Mouse (Mus musculus): ENCODE measurements around the gene Man2b2. TPM values are rescaled to one million over a fixed set of nuclear protein-coding genes. Genes with fewer than 3 reads are reported as not detected.

The Man2b2 gene
- 10.3 and 11.7 TPM in 2 replicates for polyA plus RNA-seq (2016; fragmentation: Nextera tagmentation; extraction: Ambion mirVana)

DNA sequence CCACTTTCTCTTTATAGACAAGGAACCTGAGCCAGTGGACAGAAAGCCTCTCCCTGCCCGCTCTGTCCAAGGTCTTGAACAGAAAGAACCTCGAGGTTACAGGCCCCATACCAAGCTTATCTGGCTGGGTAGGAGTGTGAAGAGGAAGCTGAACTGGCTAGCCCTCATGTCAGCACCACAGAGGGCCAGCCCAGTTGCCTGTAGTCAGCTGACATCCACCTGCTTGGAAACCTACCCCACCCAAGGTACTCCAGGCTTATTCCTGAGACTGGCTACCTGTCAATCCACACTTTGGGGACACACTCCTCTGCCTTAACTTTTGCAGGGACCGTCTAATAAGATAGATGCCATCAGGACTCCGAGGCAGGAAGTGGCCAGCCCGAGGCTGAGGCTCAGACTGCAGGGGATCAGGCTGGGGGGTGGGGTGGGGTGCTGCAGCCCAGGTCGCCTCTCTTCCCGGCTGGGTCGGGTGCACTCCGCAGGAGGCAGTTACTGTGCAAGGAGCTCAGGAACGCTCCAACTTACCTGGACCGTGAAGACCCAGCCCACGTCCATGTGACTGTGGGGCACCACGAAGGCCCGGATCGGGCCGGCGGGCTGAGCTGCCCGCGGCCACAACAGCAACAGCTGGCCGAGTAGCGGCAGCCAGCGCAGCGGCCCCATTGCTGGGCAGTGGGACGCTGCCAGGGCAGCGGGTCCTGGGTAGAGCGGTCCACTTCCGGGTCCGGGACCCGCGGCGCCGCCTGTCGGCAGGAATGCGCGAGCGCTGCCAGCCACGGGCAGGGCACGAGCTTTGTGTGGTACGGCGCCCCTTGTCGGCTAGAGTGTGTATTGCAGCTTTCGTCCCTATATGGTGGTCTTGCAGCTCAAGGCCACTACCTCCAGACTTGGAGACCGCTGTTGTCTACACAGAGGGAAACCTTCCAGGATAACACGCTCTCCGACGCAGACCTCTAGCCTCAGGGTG lies at the start of gene Man2b2:
Gene Man2b2, minus strand, starts transcription at position 741 of the 967 bp plus-strand sequence.
- 4% methylated on average over 46 of the region's 46 CpGs for WGBS
- peak within 1 kb of the TSS; percentile 49 for H3K4me3 ChIP-seq
- H3K9me3 ChIP-seq: no peaks in the 10 kb centered on the region
- H3K27me3 ChIP-seq: 0 out of 2 replicates have a peak, but pooled peaks cover 3% of the 10 kb centered on the region
- peak within 1 kb of the TSS; percentile 60 for H3K9ac ChIP-seq
- ATAC-seq (ENCODE audit: insufficient number of reproducible peaks, insufficient read depth, low FRiP score, low TSS enrichment): peak; percentile 68
- peak within 1 kb of the TSS; percentile 71 for H3K4me2 ChIP-seq (replicated peaks)
- H3K27ac ChIP-seq: no peak within 1 kb of the TSS
- H3K4me1 ChIP-seq: peaks cover 6% of the 10 kb centered on the region; the same call in 1 of the 2 replicates
- H3K36me3 ChIP-seq: no peaks in the 10 kb centered on the region

DNA sequence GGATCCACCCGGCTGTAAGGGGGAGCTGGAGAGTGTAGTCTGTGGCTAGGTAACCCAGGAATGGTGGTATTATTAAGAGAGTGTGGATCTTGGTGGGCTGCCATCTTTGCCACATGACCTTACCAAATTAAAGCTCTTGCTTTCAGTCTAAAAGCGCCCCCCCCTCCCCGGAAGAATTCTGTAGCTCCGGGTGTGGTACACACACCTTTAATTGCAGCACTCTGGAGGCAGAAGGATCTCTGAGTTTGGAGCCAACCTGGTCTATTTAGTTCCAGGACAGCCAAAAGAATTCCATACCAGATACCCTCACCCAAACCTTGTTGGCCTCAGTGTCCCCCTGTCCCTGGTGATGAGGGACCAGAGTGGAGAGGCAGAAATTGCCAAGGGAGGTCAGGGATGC lies 48.3 kb upstream of the Man2b2 start:
- Histone ChIP-seq H3K4me1 (0 out of 2 replicates have a peak, but pooled peaks cover 3% of the 10 kb centered on the region), H3K4me3 (no peak overlapping the region), H3K4me2 (replicated peaks) (no peak overlapping the region), H3K36me3 (no peaks in the 10 kb centered on the region), H3K27me3 (peaks cover 9% of the 10 kb centered on the region; the same call in 1 of the 2 replicates), H3K27ac (no peak overlapping the region), H3K9ac (no peak overlapping the region), H3K9me3 (no peaks in the 10 kb centered on the region)
- no peak for ATAC-seq (ENCODE audit: insufficient number of reproducible peaks, insufficient read depth, low FRiP score, low TSS enrichment)
- WGBS: 88% methylated on average over 4 of the region's 4 CpGs

- Histone ChIP-seq H3K27me3 (peaks cover 18% of the 10 kb centered on the region), H3K4me2 (replicated peaks) (no peak overlapping the region), H3K4me1 (no peaks in the 10 kb centered on the region), H3K27ac (no peak overlapping the region), H3K4me3 (no peak overlapping the region), H3K36me3 (no peaks in the 10 kb centered on the region), H3K9ac (no peak overlapping the region), H3K9me3 (no peaks in the 10 kb centered on the region)
- 83% methylated on average over 2 of the region's 2 CpGs for WGBS
- ATAC-seq (ENCODE audit: insufficient number of reproducible peaks, insufficient read depth, low FRiP score, low TSS enrichment): no peak
Observed at GRCm38 (mm10) chr5:36877641-36878040, 47.2 kb upstream of the Man2b2 start.

GRCm38 (mm10) chr5:36876777-36877396 lies 46.4 kb upstream of the Man2b2 start:
- Histone ChIP-seq H3K9me3 (no peaks in the 10 kb centered on the region), H3K9ac (no peak overlapping the region), H3K4me1 (no peaks in the 10 kb centered on the region), H3K36me3 (no peaks in the 10 kb centered on the region), H3K27me3 (peaks cover 25% of the 10 kb centered on the region), H3K4me2 (replicated peaks) (no peak overlapping the region), H3K27ac (no peak overlapping the region), H3K4me3 (no peak overlapping the region)
- 38% methylated on average over 7 of the region's 7 CpGs for WGBS
- ATAC-seq (ENCODE audit: insufficient number of reproducible peaks, insufficient read depth, low FRiP score, low TSS enrichment): no peak

GRCm38 (mm10) chr5:36875956-36876355 lies 45.5 kb upstream of the Man2b2 start:
- 67% methylated on average over 4 of the region's 4 CpGs for WGBS
- peaks cover 34% of the 10 kb centered on the region for H3K27me3 ChIP-seq
- no peaks in the 10 kb centered on the region; the same call in 1 of the 2 replicates for H3K9me3 ChIP-seq
- no peak overlapping the region for H3K4me2 ChIP-seq (replicated peaks)
- ATAC-seq (ENCODE audit: insufficient number of reproducible peaks, insufficient read depth, low FRiP score, low TSS enrichment): no peak
- no peaks in the 10 kb centered on the region for H3K36me3 ChIP-seq
- H3K4me3 ChIP-seq: no peak overlapping the region
- H3K27ac ChIP-seq: no peak overlapping the region
- H3K4me1 ChIP-seq: no peaks in the 10 kb centered on the region
- H3K9ac ChIP-seq: no peak overlapping the region

DNA sequence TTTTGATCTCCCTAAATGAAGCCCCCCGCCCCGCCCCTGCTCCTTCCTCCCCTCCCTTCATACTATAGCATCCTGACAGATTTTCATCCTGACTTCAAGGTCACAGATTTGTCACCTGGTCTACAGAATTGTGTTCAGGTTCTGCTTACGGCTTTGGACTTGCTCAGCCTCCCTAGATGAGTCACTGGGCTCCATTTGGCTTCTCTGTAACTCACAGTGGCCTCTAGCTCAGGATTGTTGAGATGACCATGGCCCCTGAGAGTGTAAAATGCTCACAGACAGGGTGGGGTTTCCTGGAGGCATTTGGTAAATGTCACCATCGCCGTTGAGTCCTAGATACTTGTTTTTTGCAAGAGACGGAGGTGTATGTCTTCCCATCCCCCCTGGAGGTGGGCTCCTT lies 40.5 kb upstream of the Man2b2 start:
- 78% methylated on average over 6 of the region's 6 CpGs for WGBS
- ATAC-seq (ENCODE audit: insufficient number of reproducible peaks, insufficient read depth, low FRiP score, low TSS enrichment): no peak
- H3K27ac ChIP-seq: no peak overlapping the region
- no peak overlapping the region for H3K4me3 ChIP-seq
- no peak overlapping the region for H3K4me2 ChIP-seq (replicated peaks)
- no peaks in the 10 kb centered on the region for H3K36me3 ChIP-seq
- H3K4me1 ChIP-seq: peaks cover 7% of the 10 kb centered on the region
- H3K9ac ChIP-seq: no peak overlapping the region
- H3K9me3 ChIP-seq: no peaks in the 10 kb centered on the region; the same call in 1 of the 2 replicates
- H3K27me3 ChIP-seq: peaks cover 85% of the 10 kb centered on the region

- H3K4me1 ChIP-seq: peaks cover 7% of the 10 kb centered on the region
- under 1% methylated on average over 53 of the region's 56 CpGs for WGBS
- no peak for ATAC-seq (ENCODE audit: insufficient number of reproducible peaks, insufficient read depth, low FRiP score, low TSS enrichment)
Observed at GRCm38 (mm10) chr5:36869578-36870236, 39.3 kb upstream of the Man2b2 start.

DNA sequence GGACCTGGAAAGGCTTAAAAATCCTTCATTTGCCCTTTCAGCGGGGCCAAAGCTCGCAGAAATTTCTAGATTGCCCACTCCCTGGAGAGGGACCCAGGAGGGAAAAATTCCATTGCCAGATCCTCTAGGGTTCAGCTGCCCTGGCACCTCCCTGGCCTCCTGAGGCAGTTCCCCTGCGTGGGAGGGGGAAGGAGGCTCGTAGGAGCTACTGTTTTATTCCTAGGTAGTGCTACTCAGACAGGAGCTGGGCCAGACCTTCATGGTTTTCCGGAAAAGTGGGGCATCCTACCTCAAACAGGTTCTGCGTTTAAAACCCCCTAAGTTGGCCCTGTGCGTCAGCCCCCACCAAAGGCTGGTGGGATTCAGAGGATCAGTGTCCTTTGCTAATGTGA lies 38.7 kb upstream of the Man2b2 start:
- Histone ChIP-seq H3K4me3 (peak overlapping the region; percentile 39), H3K27me3 (peaks cover 96% of the 10 kb centered on the region), H3K9ac (no peak overlapping the region), H3K9me3 (no peaks in the 10 kb centered on the region; the same call in 1 of the 2 replicates), H3K36me3 (no peaks in the 10 kb centered on the region), H3K27ac (no peak overlapping the region), H3K4me1 (peaks cover 7% of the 10 kb centered on the region), H3K4me2 (replicated peaks) (peak overlapping the region; percentile 81)
- WGBS: under 1% methylated on average over 7 of the region's 7 CpGs
- ATAC-seq (ENCODE audit: insufficient number of reproducible peaks, insufficient read depth, low FRiP score, low TSS enrichment): no peak

More at GRCm38 (mm10) chr5:36869578-36870236, 39.3 kb upstream of the Man2b2 start:
- Histone ChIP-seq H3K36me3 (no peaks in the 10 kb centered on the region), H3K9ac (no peak overlapping the region), H3K27ac (no peak overlapping the region), H3K4me3 (peak overlapping the region; percentile 39), H3K27me3 (peaks cover 97% of the 10 kb centered on the region), H3K9me3 (no peaks in the 10 kb centered on the region; the same call in 1 of the 2 replicates), H3K4me2 (replicated peaks) (peak overlapping the region; percentile 81)

- ATAC-seq (ENCODE audit: insufficient number of reproducible peaks, insufficient read depth, low FRiP score, low TSS enrichment): no peak
- Histone ChIP-seq H3K36me3 (no peaks in the 10 kb centered on the region), H3K9ac (peak within 1 kb of the TSS; percentile 21), H3K4me1 (peaks cover 7% of the 10 kb centered on the region), H3K4me2 (replicated peaks) (peak within 1 kb of the TSS; percentile 81), H3K27ac (no peak within 1 kb of the TSS), H3K27me3 (peaks cover 92% of the 10 kb centered on the region), H3K4me3 (peak within 1 kb of the TSS; percentile 39), H3K9me3 (no peaks in the 10 kb centered on the region; the same call in 1 of the 2 replicates)
- 1% methylated on average over 93 of the region's 108 CpGs for WGBS
Observed at GRCm38 (mm10) chr5:36868266-36869090, 38.0 kb upstream of the Man2b2 start, which contains the start of gene Ppp2r2c. Ppp2r2c (plus strand) TSS chr5:36868513.

DNA sequence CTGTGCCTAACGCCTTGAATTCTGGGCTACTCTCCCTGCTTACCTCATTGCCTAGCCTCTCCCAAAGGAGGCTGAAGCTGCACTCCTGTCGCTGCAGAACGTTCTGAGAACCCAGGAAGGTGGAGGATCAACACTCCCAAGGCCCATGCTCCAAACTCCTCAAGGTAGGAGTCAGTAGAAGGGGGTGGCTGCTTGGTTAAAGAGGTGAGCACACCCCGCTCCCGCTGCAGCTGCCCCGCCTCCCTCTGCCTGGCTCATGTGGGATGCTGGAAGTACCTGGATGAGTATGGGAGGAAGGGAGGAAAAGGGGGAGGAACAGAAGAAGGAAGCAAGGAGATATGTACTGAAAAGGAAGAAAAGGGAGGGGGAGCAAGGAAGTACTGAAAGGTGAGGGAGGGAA lies 37.1 kb upstream of the Man2b2 start:
- H3K4me3 ChIP-seq: no peak overlapping the region
- no peak overlapping the region for H3K4me2 ChIP-seq (replicated peaks)
- no peak overlapping the region for H3K9ac ChIP-seq
- H3K4me1 ChIP-seq: peaks cover 7% of the 10 kb centered on the region
- WGBS: 8% methylated on average over 6 of the region's 6 CpGs
- no peaks in the 10 kb centered on the region; the same call in 1 of the 2 replicates for H3K9me3 ChIP-seq
- no peak overlapping the region for H3K27ac ChIP-seq
- ATAC-seq (ENCODE audit: insufficient number of reproducible peaks, insufficient read depth, low FRiP score, low TSS enrichment): no peak
- peaks cover 86% of the 10 kb centered on the region for H3K27me3 ChIP-seq
- no peaks in the 10 kb centered on the region for H3K36me3 ChIP-seq
